Mouse (Mus musculus) cerebellum, postnatal 14 days (tissue): ENCODE measurements around the gene Hes7.

ENCODE experiments used
- DNase-seq, 2 experiments: peaks; one replicate each; pipeline ENCODE4 v3.0.0; 2021; ENCODE audit warnings: mixed read lengths in 2 of 2

Hes7 gene

GRCm38 (mm10) chr11:69151004-69151403 lies 30.8 kb downstream of the Hes7 start:
- no peak for DNase-seq

- no peak for DNase-seq
Measured at GRCm38 (mm10) chr11:69153831-69154230, 33.6 kb downstream of the Hes7 start.

- DNase-seq, result no peak
Measured at GRCm38 (mm10) chr11:69155351-69155750, 35.1 kb downstream of the Hes7 start.

- DNase-seq, result no peak
Measured at GRCm38 (mm10) chr11:69156800-69157199, 36.6 kb downstream of the Hes7 start, which contains the start of gene Alox12b. Gene Alox12b, plus strand, starts transcription at chr11:69156989.

GRCm38 (mm10) chr11:69169313-69169712 lies 49.1 kb downstream of the Hes7 start:
- DNase-seq, result peak in 1 of 2 experiments; percentile 41

GRCm38 (mm10) chr11:69171626-69172025 lies 51.4 kb downstream of the Hes7 start:
- DNase-seq, result peak; percentile 78 to 84

- DNase-seq, result no peak
Measured at GRCm38 (mm10) chr11:69172606-69173005, 52.4 kb downstream of the Hes7 start.
